Mouse (Mus musculus) embryonic facial prominence, embryonic 11.5 days (tissue): ENCODE results near the gene Bbs7. TPM values are rescaled to one million over a fixed set of nuclear protein-coding genes. Genes with fewer than 3 reads are reported as not detected.

ENCODE experiments used
- ATAC-seq: fragments of 200-750 bp; cut with Nextera tagmentation; replicated peaks from 2 replicates; pipeline ENCODE4 v1.8.0; 2017; ENCODE audit warnings: low read depth; ENCODE audit not compliant: insufficient number of reproducible peaks, low FRiP score, low TSS enrichment
- DNase-seq: peaks from one replicate; pipeline ENCODE4 v3.0.0-alpha.2; 2015; ENCODE audit warnings: low spot score
- H3K27ac ChIP-seq: fragments of 300-500 bp; sonication (generic); replicated peaks from 2 replicates; pipeline ENCODE4 v1.5.1; 2014; ENCODE audit warnings: mild to moderate bottlenecking, low read depth, low read length, control low read depth
- H3K27me3 ChIP-seq: fragments of 300-500 bp; sonication (generic); 2 replicates; pipeline ENCODE4 v1.6.1; 2014; ENCODE audit warnings: mild to moderate bottlenecking, low read length, moderate library complexity, mixed read lengths; ENCODE audit not compliant: control insufficient read depth, insufficient read depth
- H3K36me3 ChIP-seq: fragments of 300-500 bp; sonication (generic); replicated peaks from 2 replicates; pipeline ENCODE4 v1.6.1; 2014; ENCODE audit warnings: low read depth, mild to moderate bottlenecking, low read length, moderate library complexity, mixed read lengths; ENCODE audit not compliant: control insufficient read depth, insufficient read depth
- H3K4me1 ChIP-seq: fragments of 300-500 bp; sonication (generic); 2 replicates; pipeline ENCODE4 v1.6.1; 2014; ENCODE audit warnings: low read length, mixed read lengths; ENCODE audit not compliant: control insufficient read depth, insufficient read depth
- H3K4me2 ChIP-seq: fragments of 300-500 bp; sonication (generic); 2 replicates; pipeline ENCODE4 v1.6.1; 2014; ENCODE audit warnings: low read depth, mild to moderate bottlenecking, control low read depth, low read length, moderate library complexity
- H3K4me3 ChIP-seq: fragments of 300-500 bp; sonication (generic); 2 replicates; pipeline ENCODE4 v1.5.1; 2014; ENCODE audit warnings: low read depth, low read length, control low read depth
- H3K9ac ChIP-seq: fragments of 300-500 bp; sonication (generic); replicated peaks from 2 replicates; pipeline ENCODE4 v1.6.1; 2014; ENCODE audit warnings: mild to moderate bottlenecking, control low read depth, low read length
- H3K9me3 ChIP-seq: fragments of 300-500 bp; sonication (generic); replicated peaks from 2 replicates; pipeline ENCODE4 v1.6.1; 2016; ENCODE audit warnings: mild to moderate bottlenecking, low read length, inconsistent platforms, mixed read lengths; ENCODE audit not compliant: control insufficient read depth
- WGBS: fragments of 180-500 bp; shearing (Covaris S2); extraction: QIAGEN DNeasy Blood & Tissue Kit; methylation state at CpG from one replicate; pipeline ENCODE4 v1.1.7; 2014; 5-methylcytosine and 5-hydroxymethylcytosine counted together
- polyA plus RNA-seq: library from polyadenylated mRNA; unstranded; fragments of >200 nt; fragmentation: Nextera tagmentation; extraction: Ambion mirVana; gene quantifications from 2 replicates; pipeline ENCODE4 v1.2.1, GENCODE M21; 2014

Bbs7 gene
- polyA plus RNA-seq, 1 experiment from 2014 or later = 16.9 TPM

GRCm38 (mm10) chr3:36530781-36531180, 82.5 kb downstream of the Bbs7 start:
- Histone ChIP-seq H3K36me3 (no peaks in the 10 kb centered on the region), H3K9ac (no peak overlapping the region), H3K9me3 (no peaks in the 10 kb centered on the region), H3K27ac (no peak overlapping the region), H3K4me1 (no peaks in the 10 kb centered on the region), H3K4me3 (no peak overlapping the region), H3K4me2 (no peak overlapping the region), H3K27me3 (peaks cover 2% of the 10 kb centered on the region; the same call in 1 of the 2 replicates)
- WGBS = 72% methylated on average over 5 of the region's 5 CpGs
- DNase-seq = no peak
- ATAC-seq = no peak

- H3K4me1 ChIP-seq = no peaks in the 10 kb centered on the region
- no peak for DNase-seq
- H3K27ac ChIP-seq = no peak overlapping the region
- no peak overlapping the region for H3K4me2 ChIP-seq
- no peak for ATAC-seq
- WGBS = 89% methylated on average over 6 of the region's 6 CpGs
- no peaks in the 10 kb centered on the region for H3K9me3 ChIP-seq
- no peak overlapping the region for H3K4me3 ChIP-seq
- H3K9ac ChIP-seq = no peak overlapping the region
- H3K36me3 ChIP-seq = no peaks in the 10 kb centered on the region
- peaks cover 2% of the 10 kb centered on the region; the same call in 1 of the 2 replicates for H3K27me3 ChIP-seq
Observed at GRCm38 (mm10) chr3:36530345-36530744, 82.9 kb downstream of the Bbs7 start.

- DNase-seq (no peak), ATAC-seq (no peak)
- peaks cover 17% of the 10 kb centered on the region for H3K27me3 ChIP-seq
- no peak overlapping the region for H3K9ac ChIP-seq
- H3K4me2 ChIP-seq = no peak overlapping the region
- no peaks in the 10 kb centered on the region for H3K9me3 ChIP-seq
- no peak overlapping the region for H3K4me3 ChIP-seq
- no peak overlapping the region for H3K27ac ChIP-seq
- no peaks in the 10 kb centered on the region for H3K36me3 ChIP-seq
- WGBS = 81% methylated on average over 3 of the region's 3 CpGs
- no peaks in the 10 kb centered on the region for H3K4me1 ChIP-seq
Observed at GRCm38 (mm10) chr3:36524466-36524865, 88.8 kb downstream of the Bbs7 start.

Other genes with a start within 250 kb of the Bbs7 start
- 129 and 140 TPM in 2 replicates for gene Anxa5, start 137.6 kb downstream of the Bbs7 start, polyA plus RNA-seq
- gene 1810062G17Rik, start 137.5 kb downstream of the Bbs7 start, polyA plus RNA-seq = 0.39 and 0.64 TPM in 2 replicates
- gene Gm11549, start 91.7 kb downstream of the Bbs7 start, polyA plus RNA-seq = 0.10 and 0.26 TPM in 2 replicates
- 89.1 and 90.5 TPM in 2 replicates for gene Exosc9, start 60.9 kb downstream of the Bbs7 start, polyA plus RNA-seq
- gene Ccna2, start 41.3 kb downstream of the Bbs7 start, polyA plus RNA-seq = 275 and 297 TPM in 2 replicates
- 4.2 and 5.5 TPM in 2 replicates for gene Trpc3, start 76.7 kb upstream of the Bbs7 start, polyA plus RNA-seq
- 44.3 and 46.0 TPM in 2 replicates for gene 4932438A13Rik, start 249.6 kb upstream of the Bbs7 start, polyA plus RNA-seq